17 mouse cellular contexts compared by ENCODE assay signal in the genomic region with DNA sequence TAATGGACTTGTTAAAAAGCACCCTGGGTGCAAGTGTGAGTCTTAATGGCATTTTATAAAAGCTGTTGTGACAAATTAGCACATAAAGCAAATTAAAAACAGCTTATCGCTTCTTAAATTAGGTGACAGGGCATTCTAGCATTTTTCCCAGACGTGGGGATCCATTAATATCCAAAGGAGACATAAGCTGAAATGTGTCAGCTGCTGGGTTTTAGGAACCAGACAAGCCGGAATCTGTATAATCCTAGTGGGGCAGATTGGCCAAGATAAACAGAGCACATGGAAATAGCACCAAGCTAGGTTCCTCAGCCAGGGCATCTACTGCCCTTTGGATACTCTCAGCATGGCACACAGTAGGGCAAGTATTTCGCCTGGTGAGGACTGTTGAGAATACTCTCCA.
"Had no signal": no experiment of that assay in that cellular context is flagged by ENCODE, and none has a peak within 500 bp of the region (broad histone marks: within the 10 kb centered on the region; RNA-seq: fewer than 3 reads in every experiment).

No protein-coding gene starts in this region.

- H3K27me3 ChIP-seq: liver, embryonic 13.5 days; midbrain, embryonic 15.5 days; neural tube, embryonic 13.5 days; stomach, embryonic 15.5 days had no signal

- H3K27ac ChIP-seq: kidney, postnatal 0 days; left cerebral cortex, adult 2 months; liver, embryonic 13.5 days; midbrain, embryonic 15.5 days; neural tube, embryonic 13.5 days; stomach, embryonic 15.5 days had no signal

- H3K4me2 ChIP-seq: liver, embryonic 13.5 days; midbrain, embryonic 11.5 days; midbrain, embryonic 15.5 days; neural tube, embryonic 13.5 days; stomach, embryonic 15.5 days had no signal

- ATAC-seq: midbrain, embryonic 15.5 days had no signal

- DNase-seq: kidney, postnatal 25 days; layer of hippocampus, postnatal 36 days; liver, embryonic 13.5 days; lung, adult 2 months; lung, postnatal 14 days; lung, postnatal 4 days; retina, postnatal 1 day; right cerebral cortex, postnatal 25 days; spleen, adult 18-20 months; thymus, postnatal 25 days had no signal

- H3K4me3 ChIP-seq: left cerebral cortex, adult 2 months; liver, embryonic 13.5 days; midbrain, embryonic 15.5 days; myocyte; neural tube, embryonic 13.5 days; stomach, embryonic 15.5 days had no signal

- H3K4me1 ChIP-seq: liver, embryonic 13.5 days; stomach, embryonic 15.5 days had no signal

- H3K36me3 ChIP-seq: liver, embryonic 13.5 days; midbrain, embryonic 15.5 days; neural tube, embryonic 13.5 days; stomach, embryonic 15.5 days had no signal

- H3K9me3 ChIP-seq: liver, embryonic 13.5 days; midbrain, embryonic 15.5 days; neural tube, embryonic 13.5 days; stomach, embryonic 15.5 days had no signal

- H3K9ac ChIP-seq: liver, embryonic 13.5 days; midbrain, embryonic 15.5 days; neural tube, embryonic 13.5 days; stomach, embryonic 15.5 days had no signal
